Mouse (Mus musculus) frontal cortex, postnatal 36 days (tissue): ENCODE measurements around the gene E030018B13Rik.

Source experiments
- DNase-seq, 2 experiments: peaks; one replicate each; pipeline ENCODE4 v3.0.0; 2022; ENCODE audit warnings: low spot score in 2 of 2

Gene E030018B13Rik

GRCm38 (mm10) chr7:63964121-63964520 lies 47.5 kb downstream of the E030018B13Rik start:
- no peak for DNase-seq

GRCm38 (mm10) chr7:63965135-63965534 lies 48.5 kb downstream of the E030018B13Rik start:
- DNase-seq = peak; percentile 65 to 79

- DNase-seq = no peak
Measured at GRCm38 (mm10) chr7:63965635-63966418, 49.2 kb downstream of the E030018B13Rik start.

GRCm38 (mm10) chr7:63969941-63970340 lies 53.3 kb downstream of the E030018B13Rik start:
- no peak for DNase-seq
